Mouse (Mus musculus): ENCODE measurements around the gene Dnmbp. TPM values are rescaled to one million over a fixed set of nuclear protein-coding genes. Genes with fewer than 3 reads are reported as not detected.

Dnmbp gene
- polyA plus RNA-seq (2016; fragmentation: Nextera tagmentation; extraction: Ambion mirVana), result 14.6 and 14.8 TPM in 2 replicates

DNA sequence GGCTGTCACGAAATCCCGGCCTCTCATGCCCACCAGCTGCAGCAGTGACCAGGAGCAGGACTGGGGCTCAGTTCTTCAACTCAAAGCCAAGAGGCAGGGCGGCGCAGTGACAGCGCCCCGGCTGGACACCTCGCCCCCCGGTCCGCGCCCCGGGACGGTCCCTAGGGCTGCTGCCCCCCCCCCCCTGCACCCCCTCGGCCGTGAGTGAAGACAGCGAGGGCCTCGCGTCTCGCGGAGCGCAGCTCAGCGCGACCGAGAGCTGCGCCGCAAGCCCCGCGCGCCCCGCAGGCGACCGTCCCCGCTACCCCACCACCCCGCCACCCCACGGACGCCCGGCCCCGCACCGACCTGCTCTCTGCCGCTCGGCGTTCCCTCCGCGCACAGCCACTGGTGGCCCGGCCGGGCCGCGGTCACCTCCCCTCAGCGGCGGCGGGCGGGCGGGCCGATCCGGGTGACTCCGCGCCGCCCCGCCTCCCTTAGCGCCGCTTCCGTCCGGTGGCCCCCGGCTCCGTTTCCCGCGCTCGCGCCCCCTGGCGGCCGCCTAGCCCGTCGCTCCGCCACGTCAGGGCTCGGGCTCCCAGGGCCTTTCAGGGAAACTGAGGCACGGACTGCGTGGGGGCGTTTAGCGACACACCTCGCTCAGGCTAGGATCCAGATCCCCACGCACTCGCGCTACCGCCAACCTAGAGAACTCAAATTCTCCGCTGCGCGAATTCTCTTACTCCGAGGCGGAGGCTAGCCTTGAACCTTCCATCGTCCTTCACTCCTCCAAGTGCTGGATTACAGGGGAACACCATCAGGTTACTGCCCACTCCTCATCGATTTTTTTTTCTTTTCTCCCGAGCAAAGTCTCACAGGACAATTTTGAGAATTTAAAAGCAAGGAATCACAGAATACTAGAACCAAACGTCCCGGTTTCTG lies at the start of gene Dnmbp:
Dnmbp (minus strand) TSS at position 423 of the 921 bp plus-strand sequence.
- H3K27me3 ChIP-seq (replicated peaks), result no peaks in the 10 kb centered on the region
- peak within 1 kb of the TSS; percentile 86 for H3K4me2 ChIP-seq (replicated peaks)
- peak within 1 kb of the TSS; percentile 87 for H3K9ac ChIP-seq
- ATAC-seq (ENCODE audit: low FRiP score, low read depth), result peak; percentile 85
- H3K27ac ChIP-seq, result no peak within 1 kb of the TSS
- H3K4me3 ChIP-seq, result peak within 1 kb of the TSS; percentile 82
- WGBS, result 6% methylated on average over 64 of the region's 94 CpGs
- peaks cover 9% of the 10 kb centered on the region for H3K4me1 ChIP-seq
- no peaks in the 10 kb centered on the region for H3K9me3 ChIP-seq
- no peaks in the 10 kb centered on the region for H3K36me3 ChIP-seq

- Histone ChIP-seq H3K4me1 (0 out of 2 replicates have a peak, but pooled peaks cover 5% of the 10 kb centered on the region), H3K9me3 (no peaks in the 10 kb centered on the region), H3K27ac (no peak within 1 kb of the TSS), H3K9ac (no peak within 1 kb of the TSS), H3K4me3 (no peak within 1 kb of the TSS), H3K36me3 (no peaks in the 10 kb centered on the region), H3K27me3 (replicated peaks) (no peaks in the 10 kb centered on the region), H3K4me2 (replicated peaks) (peak within 1 kb of the TSS; percentile 54)
- no peak for ATAC-seq (ENCODE audit: low FRiP score, low read depth)
- WGBS, result 6% methylated on average over 30 of the region's 30 CpGs
These were observed 46.2 kb upstream of the Dnmbp start, which contains the start of gene Cpn1 for GRCm38 (mm10) chr19:43986069-43986794. TSS of gene Cpn1 (minus strand) at chr19:43986556.

- ATAC-seq (ENCODE audit: low FRiP score, low read depth), result no peak
- Histone ChIP-seq H3K4me1 (0 out of 2 replicates have a peak, but pooled peaks cover 5% of the 10 kb centered on the region), H3K27me3 (replicated peaks) (no peaks in the 10 kb centered on the region), H3K4me2 (replicated peaks) (no peak overlapping the region), H3K9me3 (no peaks in the 10 kb centered on the region), H3K4me3 (no peak overlapping the region), H3K9ac (no peak overlapping the region), H3K27ac (no peak overlapping the region), H3K36me3 (no peaks in the 10 kb centered on the region)
- 94% methylated on average over 5 of the region's 5 CpGs for WGBS
These were observed 42.0 kb upstream of the Dnmbp start for GRCm38 (mm10) chr19:43981992-43982391.

- Histone ChIP-seq H3K27ac (no peak overlapping the region), H3K4me1 (no peaks in the 10 kb centered on the region), H3K36me3 (no peaks in the 10 kb centered on the region), H3K9me3 (no peaks in the 10 kb centered on the region), H3K4me2 (replicated peaks) (no peak overlapping the region), H3K27me3 (replicated peaks) (no peaks in the 10 kb centered on the region), H3K4me3 (no peak overlapping the region), H3K9ac (no peak overlapping the region)
- no peak for ATAC-seq (ENCODE audit: low FRiP score, low read depth)
- WGBS, result 95% methylated on average over 17 of the region's 17 CpGs
These were observed 40.7 kb upstream of the Dnmbp start for GRCm38 (mm10) chr19:43980711-43981110.

DNA sequence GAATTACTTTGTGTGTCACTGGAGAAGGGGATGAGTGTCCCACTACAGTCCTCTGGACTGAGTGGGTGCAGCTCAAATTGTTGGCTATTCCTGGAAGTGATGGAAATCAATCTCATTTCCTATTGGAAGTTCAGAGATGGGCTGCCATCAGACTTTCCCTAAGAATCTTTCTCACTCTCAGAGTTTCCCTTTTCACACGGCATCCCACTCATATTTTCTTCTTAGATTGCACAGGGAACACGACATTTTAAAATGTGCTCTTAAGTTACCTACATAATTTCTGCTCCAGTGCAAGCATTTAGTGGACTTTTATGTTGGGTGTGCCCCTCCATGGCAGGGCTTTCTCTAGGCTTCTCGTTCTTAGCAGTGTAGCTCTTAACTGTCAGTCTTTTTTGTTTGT lies 37.8 kb upstream of the Dnmbp start:
- Histone ChIP-seq H3K9me3 (no peaks in the 10 kb centered on the region), H3K4me2 (replicated peaks) (no peak overlapping the region), H3K27ac (no peak overlapping the region), H3K36me3 (no peaks in the 10 kb centered on the region), H3K4me3 (no peak overlapping the region), H3K9ac (no peak overlapping the region), H3K4me1 (no peaks in the 10 kb centered on the region), H3K27me3 (replicated peaks) (no peaks in the 10 kb centered on the region)
- ATAC-seq (ENCODE audit: low FRiP score, low read depth), result no peak
- WGBS, result 81% methylated on average over 3 of the region's 3 CpGs

DNA sequence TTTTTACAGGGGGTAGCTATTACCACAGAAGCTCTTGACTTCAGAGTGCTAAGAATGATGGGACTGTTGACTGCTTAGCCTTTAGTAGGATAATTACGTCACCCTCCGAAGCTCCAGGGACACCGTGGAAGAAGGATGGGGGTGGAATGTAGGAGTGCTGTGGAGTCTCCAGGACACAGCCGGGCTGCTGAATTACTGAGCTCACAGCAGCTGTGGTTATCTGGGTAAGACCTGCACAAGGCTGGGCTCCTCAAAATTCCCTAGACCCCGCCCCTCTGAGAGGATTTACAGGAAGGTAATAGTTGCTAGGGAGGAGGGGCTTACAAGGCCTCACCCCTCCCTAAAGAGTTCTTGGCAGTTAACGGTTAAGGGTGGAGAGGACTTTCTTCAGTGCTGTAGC lies 36.7 kb upstream of the Dnmbp start:
- no peaks in the 10 kb centered on the region for H3K27me3 ChIP-seq (replicated peaks)
- H3K9me3 ChIP-seq, result no peaks in the 10 kb centered on the region
- 74% methylated on average over 6 of the region's 6 CpGs for WGBS
- H3K4me1 ChIP-seq, result no peaks in the 10 kb centered on the region
- no peaks in the 10 kb centered on the region for H3K36me3 ChIP-seq
- H3K4me2 ChIP-seq (replicated peaks), result no peak overlapping the region
- no peak overlapping the region for H3K27ac ChIP-seq
- no peak for ATAC-seq (ENCODE audit: low FRiP score, low read depth)
- H3K9ac ChIP-seq, result no peak overlapping the region
- no peak overlapping the region for H3K4me3 ChIP-seq

DNA sequence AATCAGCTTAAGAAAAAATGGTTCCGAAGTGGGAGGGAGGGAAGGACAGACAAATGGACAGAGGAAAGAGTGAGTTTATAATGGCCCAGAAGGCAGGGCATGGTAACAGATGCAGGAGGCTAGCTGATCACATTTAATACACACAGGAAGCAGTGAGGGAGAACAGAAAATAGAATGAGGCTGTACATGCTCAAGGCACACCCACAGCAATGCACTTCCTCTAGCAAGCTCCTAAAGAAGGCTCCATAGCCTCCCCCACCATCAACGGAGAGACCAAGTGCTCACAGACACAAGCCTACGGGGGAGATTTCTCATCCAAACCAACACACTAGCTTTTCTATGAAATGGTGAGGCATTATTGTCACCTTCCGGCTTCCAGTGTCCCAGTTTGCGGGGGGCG lies 34.2 kb upstream of the Dnmbp start:
- ATAC-seq (ENCODE audit: low FRiP score, low read depth), result no peak
- 94% methylated on average over 6 of the region's 6 CpGs for whole genome bisulfite sequencing
- no peak overlapping the region for H3K4me2 ChIP-seq (replicated peaks)
- no peak overlapping the region for H3K4me3 ChIP-seq
- H3K27ac ChIP-seq, result no peak overlapping the region
- no peaks in the 10 kb centered on the region for H3K4me1 ChIP-seq
- no peaks in the 10 kb centered on the region for H3K9me3 ChIP-seq
- H3K36me3 ChIP-seq, result no peaks in the 10 kb centered on the region
- H3K9ac ChIP-seq, result no peak overlapping the region
- H3K27me3 ChIP-seq (replicated peaks), result no peaks in the 10 kb centered on the region

DNA sequence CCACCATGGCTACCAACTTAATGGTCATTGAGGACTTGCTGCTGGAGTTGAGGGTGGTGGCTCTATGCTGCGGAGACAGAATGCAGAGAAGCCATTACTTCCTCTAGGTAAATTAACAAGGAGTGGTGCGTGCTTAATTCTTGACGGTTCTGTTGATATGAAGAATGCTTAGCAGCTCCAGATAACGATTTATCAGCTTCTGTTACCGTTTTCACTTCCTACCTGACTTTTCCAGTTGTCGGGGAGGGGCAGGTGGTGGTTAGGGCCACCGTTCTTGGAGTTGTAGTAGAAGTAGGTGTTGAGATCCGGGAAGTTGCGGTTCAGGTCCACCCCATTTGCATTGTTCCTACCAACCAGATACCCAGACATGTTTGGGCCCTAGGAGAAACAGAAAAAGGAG lies 33.7 kb upstream of the Dnmbp start:
- H3K36me3 ChIP-seq, result no peaks in the 10 kb centered on the region
- no peak overlapping the region for H3K4me2 ChIP-seq (replicated peaks)
- no peak overlapping the region for H3K4me3 ChIP-seq
- H3K9ac ChIP-seq, result no peak overlapping the region
- no peaks in the 10 kb centered on the region for H3K9me3 ChIP-seq
- no peaks in the 10 kb centered on the region for H3K4me1 ChIP-seq
- H3K27ac ChIP-seq, result no peak overlapping the region
- WGBS, result 87% methylated on average over 9 of the region's 9 CpGs
- no peaks in the 10 kb centered on the region for H3K27me3 ChIP-seq (replicated peaks)
- no peak for ATAC-seq (ENCODE audit: low FRiP score, low read depth)

DNA sequence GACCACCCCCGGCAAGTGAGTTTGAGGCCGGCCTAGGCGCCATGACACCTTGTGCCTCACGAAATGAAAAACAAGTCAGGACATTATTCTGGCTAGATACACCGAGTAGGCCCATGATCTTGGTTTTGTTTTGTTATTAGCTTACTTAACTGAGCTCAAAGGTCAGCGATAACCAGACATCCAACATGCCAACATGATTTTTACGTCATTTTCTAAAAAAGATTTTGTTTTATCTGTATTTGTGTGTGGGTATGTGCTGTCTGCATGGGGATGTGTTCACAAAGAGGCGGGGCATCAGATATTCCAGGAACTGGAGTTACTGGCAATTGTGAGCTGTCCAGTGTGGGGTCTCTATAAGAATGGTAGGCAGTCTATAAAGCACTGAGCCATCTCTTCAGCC lies 32.1 kb upstream of the Dnmbp start:
- no peaks in the 10 kb centered on the region for H3K27me3 ChIP-seq (replicated peaks)
- WGBS, result 92% methylated on average over 8 of the region's 8 CpGs
- no peak overlapping the region for H3K9ac ChIP-seq
- no peak overlapping the region for H3K4me3 ChIP-seq
- H3K9me3 ChIP-seq, result no peaks in the 10 kb centered on the region
- no peak overlapping the region for H3K4me2 ChIP-seq (replicated peaks)
- H3K27ac ChIP-seq, result no peak overlapping the region
- H3K36me3 ChIP-seq, result no peaks in the 10 kb centered on the region
- H3K4me1 ChIP-seq, result no peaks in the 10 kb centered on the region
- no peak for ATAC-seq (ENCODE audit: low FRiP score, low read depth)

DNA sequence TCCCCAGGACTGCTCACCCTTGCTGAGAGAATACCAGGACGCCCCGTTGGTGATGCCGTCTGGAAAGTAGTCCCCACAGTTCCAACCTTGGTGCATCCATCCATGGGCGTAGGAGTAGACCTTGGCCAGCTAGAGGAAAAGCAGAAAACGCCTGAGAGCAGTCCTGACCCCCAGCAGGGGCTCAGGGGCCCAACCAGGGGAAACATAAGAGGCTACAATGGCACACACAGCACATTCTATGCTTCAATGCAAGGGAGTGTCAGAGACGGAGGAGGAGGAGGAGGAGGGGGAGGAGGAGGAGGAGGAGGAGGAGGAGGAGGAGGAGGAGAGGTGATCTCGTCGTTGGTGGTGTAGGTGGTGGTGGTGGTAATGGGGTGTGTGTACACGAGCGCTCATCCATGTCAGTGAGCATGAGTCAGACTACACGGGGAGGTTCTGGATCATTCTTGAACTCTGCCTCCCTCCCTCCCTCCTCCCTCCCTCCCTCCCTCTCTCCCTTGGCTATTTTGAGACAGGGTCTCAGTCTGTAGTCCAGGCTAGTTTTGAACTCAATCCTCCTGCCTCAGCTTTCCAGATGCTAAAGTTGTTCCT lies 28.5 kb upstream of the Dnmbp start:
- WGBS, result 45% methylated on average over 10 of the region's 11 CpGs

DNA sequence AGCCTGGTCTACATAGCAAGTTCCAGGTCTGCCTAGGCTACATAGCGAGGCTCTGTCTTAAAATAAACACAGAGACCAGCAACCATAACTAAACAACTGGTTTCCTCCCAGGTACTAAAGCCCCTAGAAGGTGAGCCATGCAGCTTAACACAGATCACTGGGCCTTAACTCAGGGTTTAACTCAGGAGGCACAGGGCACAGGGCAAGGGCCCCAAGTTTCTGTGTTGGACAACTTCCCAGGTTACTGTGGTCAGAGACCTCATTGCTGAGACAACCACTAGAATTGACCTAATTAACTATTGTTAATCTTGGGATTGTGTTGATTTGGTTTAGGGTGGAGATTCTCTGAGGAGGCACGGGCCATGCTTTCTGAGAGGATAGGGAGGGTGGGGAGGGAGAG lies 26.5 kb upstream of the Dnmbp start:
- no peaks in the 10 kb centered on the region for H3K9me3 ChIP-seq
- no peak overlapping the region for H3K9ac ChIP-seq
- no peak overlapping the region for H3K4me2 ChIP-seq (replicated peaks)
- H3K36me3 ChIP-seq, result no peaks in the 10 kb centered on the region
- 81% methylated on average over 2 of the region's 2 CpGs for WGBS
- H3K27me3 ChIP-seq (replicated peaks), result no peaks in the 10 kb centered on the region
- ATAC-seq (ENCODE audit: low FRiP score, low read depth), result no peak
- H3K27ac ChIP-seq, result no peak overlapping the region
- no peak overlapping the region for H3K4me3 ChIP-seq
- H3K4me1 ChIP-seq, result no peaks in the 10 kb centered on the region

More for the DNA sequence above, 28.5 kb upstream of the Dnmbp start:
- H3K27me3 ChIP-seq (replicated peaks), result no peaks in the 10 kb centered on the region
- no peaks in the 10 kb centered on the region for H3K36me3 ChIP-seq
- H3K9me3 ChIP-seq, result no peaks in the 10 kb centered on the region
- no peak for ATAC-seq (ENCODE audit: low FRiP score, low read depth)
- no peak overlapping the region for H3K27ac ChIP-seq
- H3K4me1 ChIP-seq, result no peaks in the 10 kb centered on the region
- no peak overlapping the region for H3K4me2 ChIP-seq (replicated peaks)
- H3K4me3 ChIP-seq, result no peak overlapping the region
- no peak overlapping the region for H3K9ac ChIP-seq

DNA sequence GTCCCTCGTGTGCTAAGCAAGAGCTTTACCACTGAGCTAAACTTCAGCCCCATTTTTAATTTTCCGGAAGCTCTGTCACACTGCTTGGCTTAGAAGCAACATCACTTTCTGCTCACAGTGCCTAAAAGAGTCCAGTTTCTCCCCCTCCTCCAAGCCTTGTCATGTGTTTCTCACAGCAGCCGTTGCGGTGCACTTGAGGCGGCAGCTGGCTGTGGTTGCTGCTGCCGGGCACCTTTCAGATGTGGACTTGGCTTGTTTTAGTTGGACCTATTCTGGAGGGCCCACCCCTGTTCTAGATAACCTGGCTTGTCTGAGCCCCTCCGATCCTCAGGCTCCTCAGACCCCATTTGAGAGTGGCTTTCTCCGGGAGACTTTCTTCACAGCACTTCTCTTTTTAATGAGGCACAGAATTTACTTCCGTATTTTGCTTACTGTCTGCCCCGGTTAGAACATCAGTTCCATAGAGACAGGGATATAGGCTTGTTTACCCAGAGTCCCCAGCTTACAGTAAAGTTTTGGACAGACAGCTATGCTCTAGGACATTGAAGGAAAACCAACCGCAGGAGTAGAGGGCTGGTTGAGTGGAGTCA lies 25.6 kb upstream of the Dnmbp start:
- no peaks in the 10 kb centered on the region for H3K9me3 ChIP-seq
- H3K4me3 ChIP-seq, result no peak overlapping the region
- no peak for ATAC-seq (ENCODE audit: low FRiP score, low read depth)
- 88% methylated on average over 11 of the region's 11 CpGs for WGBS
- H3K36me3 ChIP-seq, result no peaks in the 10 kb centered on the region
- no peaks in the 10 kb centered on the region for H3K27me3 ChIP-seq (replicated peaks)
- H3K4me1 ChIP-seq, result no peaks in the 10 kb centered on the region
- no peak overlapping the region for H3K9ac ChIP-seq
- no peak overlapping the region for H3K4me2 ChIP-seq (replicated peaks)
- H3K27ac ChIP-seq, result no peak overlapping the region

All from neural tube, embryonic 12.5 days (tissue).